Mouse (Mus musculus) layer of hippocampus, postnatal 25 days (tissue): ENCODE measurements around the gene Ric3. TPM values are rescaled to one million over a fixed set of nuclear protein-coding genes. Genes with fewer than 3 reads are reported as not detected.

Experiments used
- DNase-seq, 2 experiments: peaks; one replicate each; pipeline ENCODE4 v3.0.0; 2022; ENCODE audit warnings: mixed read lengths in 2 of 2, low spot score in 1 of 2; ENCODE audit errors: extremely low spot score in 1 of 2
- total RNA-seq, 2 experiments: library from RNA; stranded (reverse); gene quantifications; 2 replicates each; pipeline ENCODE4 v1.2.3; 2021

Ric3 gene
- total RNA-seq, 2 experiments from 2014 or later, result 64.5 to 68.9 TPM

GRCm38 (mm10) chr7:109059536-109059935, 23.6 kb downstream of the Ric3 start:
- DNase-seq, result no peak

- DNase-seq, result no peak
Observed at GRCm38 (mm10) chr7:109050831-109051230, 32.3 kb downstream of the Ric3 start.

- DNase-seq, result no peak
Observed at GRCm38 (mm10) chr7:109045876-109046275, 37.3 kb downstream of the Ric3 start.

GRCm38 (mm10) chr7:109039445-109039844, 43.7 kb downstream of the Ric3 start:
- peak in 1 of 2 experiments; percentile 77 for DNase-seq

- no peak for DNase-seq
Observed at GRCm38 (mm10) chr7:109038987-109039386, 44.1 kb downstream of the Ric3 start.

GRCm38 (mm10) chr7:109038121-109038735, 44.9 kb downstream of the Ric3 start:
- no peak for DNase-seq

- no peak for DNase-seq
Observed at GRCm38 (mm10) chr7:109032054-109032453, 51.1 kb downstream of the Ric3 start.

GRCm38 (mm10) chr7:109031331-109031730, 51.8 kb downstream of the Ric3 start:
- DNase-seq, result no peak

GRCm38 (mm10) chr7:109029961-109030465, 53.1 kb downstream of the Ric3 start:
- no peak for DNase-seq

GRCm38 (mm10) chr7:109028204-109028603, 54.9 kb downstream of the Ric3 start:
- peak in 1 of 2 experiments; percentile 70 for DNase-seq

- DNase-seq, result no peak
Observed at GRCm38 (mm10) chr7:109027721-109028120, 55.4 kb downstream of the Ric3 start.

GRCm38 (mm10) chr7:109026976-109027375, 56.2 kb downstream of the Ric3 start:
- no peak for DNase-seq

GRCm38 (mm10) chr7:109025743-109026142, 57.4 kb downstream of the Ric3 start:
- no peak for DNase-seq

GRCm38 (mm10) chr7:109021428-109021827, 61.7 kb downstream of the Ric3 start:
- peak in 1 of 2 experiments; percentile 75 for DNase-seq

GRCm38 (mm10) chr7:109019243-109019642, 63.9 kb downstream of the Ric3 start:
- no peak for DNase-seq

- DNase-seq, result no peak
Observed at GRCm38 (mm10) chr7:109016378-109016923, 66.7 kb downstream of the Ric3 start.

- DNase-seq, result no peak
Observed at GRCm38 (mm10) chr7:109014851-109015250, 68.3 kb downstream of the Ric3 start.

- peak in 1 of 2 experiments; percentile 50 for DNase-seq
Observed at GRCm38 (mm10) chr7:109012998-109013625, 70.0 kb downstream of the Ric3 start.

- no peak for DNase-seq
Observed at GRCm38 (mm10) chr7:109012575-109012974, 70.6 kb downstream of the Ric3 start.

GRCm38 (mm10) chr7:109011596-109012180, 71.4 kb downstream of the Ric3 start:
- peak in 1 of 2 experiments; percentile 50 for DNase-seq
